Mouse (Mus musculus): ENCODE data around the gene Dnajb4.

DNA sequence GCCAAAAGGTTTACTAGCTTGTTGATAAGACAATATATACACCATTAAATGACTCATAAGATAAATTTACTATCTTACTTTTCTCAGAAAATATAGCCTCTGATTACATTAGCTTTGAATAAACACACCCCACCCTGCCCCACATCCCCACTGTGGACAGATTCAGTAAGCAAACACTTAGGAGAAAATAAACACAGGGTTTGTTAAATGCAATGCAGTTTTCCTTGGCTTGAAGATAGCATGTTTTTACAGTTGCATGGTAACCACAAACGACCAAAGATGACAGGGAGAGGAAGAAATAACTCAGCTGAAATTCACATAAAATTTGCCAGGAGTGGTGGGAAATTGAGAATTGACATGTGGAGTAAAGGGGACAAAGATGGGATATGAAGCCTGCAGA lies 39.7 kb downstream of the Dnajb4 start:
- no peak for TF ChIP-seq POLR2A (IDR thresholded peaks at IDR 0.05; ENCODE audit: low read depth, low read length)
- no peak for TF ChIP-seq CTCF (IDR thresholded peaks at IDR 0.05; ENCODE audit: borderline replicate concordance, insufficient read depth, low read length)

Measured in embryonic fibroblast, embryonic 13.5 days (primary cell).